Mouse (Mus musculus): ENCODE measurements at regions not wholly inside any gene's neighbourhood (a gene's known extent, or its start where the extent isn't known, plus 50 kb on each side); places are given as distances from the start of the nearest gene placed in this dataset.
A peak's percentile ranks its signal among the peaks of the same experiment; 100 is the strongest.

DNA sequence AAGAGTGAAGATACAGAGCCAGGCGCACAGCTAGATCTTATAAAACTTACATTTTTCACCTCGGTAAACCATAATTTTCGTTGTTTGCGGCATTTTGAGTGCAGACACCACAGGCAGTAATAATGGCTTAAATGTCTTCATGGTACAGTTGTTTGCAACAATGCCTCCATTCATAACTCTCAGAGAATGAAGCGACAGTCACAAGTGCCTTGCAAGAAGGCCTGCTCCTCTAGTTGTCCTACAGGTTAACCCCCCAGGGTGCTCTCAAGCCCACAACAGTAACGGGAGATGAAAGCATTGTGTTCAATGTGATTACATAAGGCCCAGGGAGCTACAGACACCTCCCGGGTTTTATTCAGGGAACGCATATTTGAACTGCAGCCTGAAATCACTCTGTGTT, 150.1 kb upstream of the Fat1 start:
- peak; percentile 11 for DNase-seq
- no peaks in the 10 kb centered on the region for H3K27me3 ChIP-seq (ENCODE audit: control insufficient read depth, insufficient read depth, low read length)
- no peak for ATAC-seq (ENCODE audit: low FRiP score, low TSS enrichment)

DNA sequence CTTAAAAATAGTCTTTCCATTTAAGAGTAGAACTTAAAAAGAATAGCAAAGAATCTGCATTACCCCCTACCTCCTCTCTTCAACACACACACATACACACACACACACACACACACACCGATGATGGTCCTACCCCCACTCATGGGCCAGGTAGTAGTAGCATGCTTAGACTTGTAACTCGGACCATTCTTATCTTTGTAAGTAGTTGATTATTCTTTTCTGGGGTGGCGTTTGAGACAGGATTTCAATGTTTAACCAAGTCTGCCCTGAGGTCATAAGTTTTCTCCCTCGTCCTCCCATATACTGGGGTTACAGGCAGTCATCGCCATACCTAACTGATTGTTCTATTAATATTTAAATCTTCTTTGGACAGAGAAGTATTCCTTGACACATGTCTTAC, 148.5 kb upstream of the Fat1 start:
- 84% methylated on average over 5 of the region's 5 CpGs for WGBS
- DNase-seq (no peak), ATAC-seq (ENCODE audit: low FRiP score, low TSS enrichment) (no peak)
- H3K36me3 ChIP-seq (ENCODE audit: control insufficient read depth, insufficient read depth, low read length), result no peaks in the 10 kb centered on the region
- H3K9me3 ChIP-seq (ENCODE audit: control insufficient read depth, low read length), result no peaks in the 10 kb centered on the region
- H3K4me1 ChIP-seq (ENCODE audit: control insufficient read depth, insufficient read depth, low read length), result no peaks in the 10 kb centered on the region
- H3K27ac ChIP-seq (replicated peaks; ENCODE audit: low read depth, low read length), result no peak overlapping the region
- H3K4me3 ChIP-seq (replicated peaks; ENCODE audit: low read depth, low read length), result no peak overlapping the region
- H3K9ac ChIP-seq (replicated peaks; ENCODE audit: low read length), result no peak overlapping the region
- no peak overlapping the region for H3K4me2 ChIP-seq (ENCODE audit: low read length)
- no peaks in the 10 kb centered on the region for H3K27me3 ChIP-seq (ENCODE audit: control insufficient read depth, insufficient read depth, low read length)

More for the DNA sequence above, 150.1 kb upstream of the Fat1 start:
- Histone ChIP-seq H3K36me3 (ENCODE audit: control insufficient read depth, insufficient read depth, low read length) (no peaks in the 10 kb centered on the region), H3K4me3 (replicated peaks; ENCODE audit: low read depth, low read length) (no peak overlapping the region), H3K9me3 (ENCODE audit: control insufficient read depth, low read length) (no peaks in the 10 kb centered on the region), H3K9ac (replicated peaks; ENCODE audit: low read length) (no peak overlapping the region), H3K4me2 (ENCODE audit: low read length) (no peak overlapping the region), H3K27ac (replicated peaks; ENCODE audit: low read depth, low read length) (no peak overlapping the region), H3K4me1 (ENCODE audit: control insufficient read depth, insufficient read depth, low read length) (no peaks in the 10 kb centered on the region)
- 42% methylated on average over 8 of the region's 8 CpGs for WGBS

DNA sequence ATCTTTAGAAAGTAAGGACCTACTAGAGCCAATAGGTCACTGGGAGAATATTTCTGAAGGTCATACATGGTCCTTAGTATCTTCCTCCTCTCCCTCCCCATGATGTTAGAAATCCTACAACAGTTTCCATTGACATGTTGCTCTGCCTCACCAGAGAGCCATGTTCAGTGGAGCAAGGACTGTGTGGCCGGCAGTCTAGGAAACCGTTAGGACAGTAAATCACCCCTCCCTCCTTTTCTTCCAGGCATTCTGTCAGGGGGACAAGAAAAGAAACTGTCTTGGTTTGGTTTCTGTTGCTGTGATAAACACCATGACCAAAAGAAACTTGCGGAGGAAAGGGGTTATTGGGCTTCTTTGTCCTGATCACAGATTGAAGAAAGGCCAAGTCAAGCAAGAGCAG, 147.0 kb upstream of the Fat1 start:
- H3K9me3 ChIP-seq (ENCODE audit: control insufficient read depth, low read length), result no peaks in the 10 kb centered on the region
- no peaks in the 10 kb centered on the region for H3K27me3 ChIP-seq (ENCODE audit: control insufficient read depth, insufficient read depth, low read length)
- no peaks in the 10 kb centered on the region for H3K36me3 ChIP-seq (ENCODE audit: control insufficient read depth, insufficient read depth, low read length)
- no peak overlapping the region for H3K4me2 ChIP-seq (ENCODE audit: low read length)
- H3K9ac ChIP-seq (replicated peaks; ENCODE audit: low read length), result no peak overlapping the region
- H3K4me1 ChIP-seq (ENCODE audit: control insufficient read depth, insufficient read depth, low read length), result no peaks in the 10 kb centered on the region
- WGBS, result 74% methylated on average over 3 of the region's 3 CpGs
- ATAC-seq (ENCODE audit: low FRiP score, low TSS enrichment) (no peak), DNase-seq (no peak)
- H3K27ac ChIP-seq (replicated peaks; ENCODE audit: low read depth, low read length), result no peak overlapping the region
- no peak overlapping the region for H3K4me3 ChIP-seq (replicated peaks; ENCODE audit: low read depth, low read length)

DNA sequence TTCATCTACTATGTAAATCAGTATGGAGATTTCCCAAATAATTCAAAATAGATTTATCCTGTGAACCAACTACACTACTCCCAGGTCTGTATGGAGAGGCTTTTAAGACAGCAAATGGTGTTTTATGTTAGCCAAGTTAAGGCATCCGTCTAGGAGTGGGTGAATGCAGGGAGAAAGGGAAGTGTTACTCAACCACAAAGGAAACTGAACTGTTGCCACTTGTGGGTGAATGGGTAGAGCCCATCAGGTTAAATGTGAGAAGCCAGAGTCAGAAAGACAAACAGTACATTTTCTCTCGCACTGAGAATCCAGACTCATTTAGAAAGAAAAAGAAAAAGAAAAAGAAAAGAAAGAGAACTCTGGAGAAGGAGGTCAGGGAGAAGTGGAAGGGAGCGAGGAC, 135.7 kb upstream of the Fat1 start:
- H3K27me3 ChIP-seq (ENCODE audit: control insufficient read depth, insufficient read depth, low read length), result no peaks in the 10 kb centered on the region
- H3K9me3 ChIP-seq (ENCODE audit: control insufficient read depth, low read length), result no peaks in the 10 kb centered on the region
- H3K36me3 ChIP-seq (ENCODE audit: control insufficient read depth, insufficient read depth, low read length), result no peaks in the 10 kb centered on the region
- WGBS, result 85% methylated on average over 3 of the region's 3 CpGs
- H3K4me2 ChIP-seq (ENCODE audit: low read length), result no peak overlapping the region
- no peaks in the 10 kb centered on the region for H3K4me1 ChIP-seq (ENCODE audit: control insufficient read depth, insufficient read depth, low read length)
- no peak for DNase-seq
- no peak for ATAC-seq (ENCODE audit: low FRiP score, low TSS enrichment)
- no peak overlapping the region for H3K27ac ChIP-seq (replicated peaks; ENCODE audit: low read depth, low read length)
- no peak overlapping the region for H3K4me3 ChIP-seq (replicated peaks; ENCODE audit: low read depth, low read length)
- no peak overlapping the region for H3K9ac ChIP-seq (replicated peaks; ENCODE audit: low read length)

DNA sequence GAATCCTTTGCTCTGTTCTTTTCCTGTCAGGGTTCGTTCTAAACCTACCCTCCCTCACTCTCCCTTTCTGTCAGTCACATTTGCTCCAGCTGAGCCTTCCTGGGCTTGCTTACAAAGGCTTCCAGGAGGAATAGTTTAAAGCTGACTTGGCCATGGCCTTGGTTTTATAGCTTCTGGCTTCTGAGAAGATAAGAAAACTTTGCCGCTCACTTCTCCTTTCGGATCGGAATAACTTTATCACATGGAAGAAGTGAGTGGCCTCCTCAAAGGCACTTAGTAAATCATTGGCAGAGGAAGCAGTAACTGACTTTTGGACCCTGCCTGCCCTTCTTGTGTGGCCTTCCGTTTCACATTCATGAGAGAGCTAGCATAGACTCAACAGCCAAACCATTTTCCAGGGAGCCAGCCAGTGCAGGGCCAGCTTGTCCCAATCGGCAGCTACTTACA, 134.4 kb upstream of the Fat1 start:
- H3K9ac ChIP-seq (replicated peaks; ENCODE audit: low read length), result no peak overlapping the region
- ATAC-seq (ENCODE audit: low FRiP score, low TSS enrichment) (no peak), DNase-seq (no peak)
- no peaks in the 10 kb centered on the region for H3K4me1 ChIP-seq (ENCODE audit: control insufficient read depth, insufficient read depth, low read length)
- no peak overlapping the region for H3K27ac ChIP-seq (replicated peaks; ENCODE audit: low read depth, low read length)
- no peaks in the 10 kb centered on the region for H3K9me3 ChIP-seq (ENCODE audit: control insufficient read depth, low read length)
- 65% methylated on average over 6 of the region's 6 CpGs for WGBS
- no peaks in the 10 kb centered on the region for H3K27me3 ChIP-seq (ENCODE audit: control insufficient read depth, insufficient read depth, low read length)
- H3K36me3 ChIP-seq (ENCODE audit: control insufficient read depth, insufficient read depth, low read length), result no peaks in the 10 kb centered on the region
- no peak overlapping the region for H3K4me3 ChIP-seq (replicated peaks; ENCODE audit: low read depth, low read length)
- H3K4me2 ChIP-seq (ENCODE audit: low read length), result no peak overlapping the region

DNA sequence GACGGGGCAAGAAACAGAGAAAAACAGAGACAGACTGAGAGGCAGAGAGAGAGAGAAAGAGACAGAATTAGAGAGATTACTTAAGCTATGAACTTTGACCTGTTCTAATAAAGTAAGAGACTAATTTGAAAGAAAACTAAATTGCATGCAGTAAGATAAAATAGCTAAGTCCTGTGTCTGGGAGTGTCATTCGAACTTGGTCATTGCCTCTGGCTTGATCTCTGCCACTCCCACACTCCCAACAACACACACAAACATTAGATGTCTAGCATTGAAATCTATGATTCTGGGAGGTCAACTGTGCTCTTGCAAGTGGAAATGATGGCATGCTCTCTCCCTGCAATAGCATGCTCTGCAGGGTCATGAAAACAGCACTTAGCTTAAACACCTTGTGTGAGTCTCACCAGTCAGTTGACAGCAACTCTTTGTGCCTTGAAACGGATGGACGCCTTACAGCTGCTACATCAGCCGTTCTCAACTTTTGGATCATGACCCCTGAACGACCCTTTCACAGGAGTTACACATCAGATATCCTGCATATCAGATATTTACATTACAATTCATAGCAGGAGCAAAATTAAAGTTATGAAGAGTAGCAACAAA, 133.5 kb upstream of the Fat1 start:
- Histone ChIP-seq H3K4me2 (ENCODE audit: low read length) (no peak overlapping the region), H3K9me3 (ENCODE audit: control insufficient read depth, low read length) (no peaks in the 10 kb centered on the region), H3K4me1 (ENCODE audit: control insufficient read depth, insufficient read depth, low read length) (no peaks in the 10 kb centered on the region), H3K4me3 (replicated peaks; ENCODE audit: low read depth, low read length) (no peak overlapping the region), H3K27ac (replicated peaks; ENCODE audit: low read depth, low read length) (no peak overlapping the region), H3K27me3 (ENCODE audit: control insufficient read depth, insufficient read depth, low read length) (no peaks in the 10 kb centered on the region), H3K36me3 (ENCODE audit: control insufficient read depth, insufficient read depth, low read length) (no peaks in the 10 kb centered on the region), H3K9ac (replicated peaks; ENCODE audit: low read length) (no peak overlapping the region)
- DNase-seq, result no peak
- WGBS, result 22% methylated on average over 6 of the region's 6 CpGs
- no peak for ATAC-seq (ENCODE audit: low FRiP score, low TSS enrichment)

DNA sequence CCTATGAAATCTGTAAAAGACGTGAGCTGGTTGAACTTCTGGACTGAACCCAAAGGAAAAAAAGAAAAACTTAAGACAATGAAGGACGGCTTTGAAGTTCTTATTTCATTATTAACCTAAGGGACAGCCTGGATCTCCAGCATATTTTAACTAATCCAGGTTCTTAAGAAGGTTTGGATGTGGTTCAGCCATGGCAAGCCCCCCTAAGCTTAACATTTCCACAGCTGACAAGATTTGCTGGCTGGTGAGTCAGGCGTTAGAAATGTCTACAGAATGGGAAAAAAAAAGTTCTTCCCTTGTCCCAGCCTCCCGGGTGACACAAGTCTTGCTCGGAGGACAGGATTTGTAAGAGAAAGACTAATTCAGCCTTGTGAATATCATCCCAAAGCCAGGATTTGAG, 132.9 kb upstream of the Fat1 start:
- WGBS, result 19% methylated on average over 5 of the region's 5 CpGs
- no peaks in the 10 kb centered on the region for H3K36me3 ChIP-seq (ENCODE audit: control insufficient read depth, insufficient read depth, low read length)
- no peak overlapping the region for H3K27ac ChIP-seq (replicated peaks; ENCODE audit: low read depth, low read length)
- no peaks in the 10 kb centered on the region for H3K9me3 ChIP-seq (ENCODE audit: control insufficient read depth, low read length)
- ATAC-seq (ENCODE audit: low FRiP score, low TSS enrichment) (no peak), DNase-seq (no peak)
- no peak overlapping the region for H3K9ac ChIP-seq (replicated peaks; ENCODE audit: low read length)
- no peaks in the 10 kb centered on the region for H3K27me3 ChIP-seq (ENCODE audit: control insufficient read depth, insufficient read depth, low read length)
- no peak overlapping the region for H3K4me2 ChIP-seq (ENCODE audit: low read length)
- H3K4me3 ChIP-seq (replicated peaks; ENCODE audit: low read depth, low read length), result no peak overlapping the region
- H3K4me1 ChIP-seq (ENCODE audit: control insufficient read depth, insufficient read depth, low read length), result no peaks in the 10 kb centered on the region

DNA sequence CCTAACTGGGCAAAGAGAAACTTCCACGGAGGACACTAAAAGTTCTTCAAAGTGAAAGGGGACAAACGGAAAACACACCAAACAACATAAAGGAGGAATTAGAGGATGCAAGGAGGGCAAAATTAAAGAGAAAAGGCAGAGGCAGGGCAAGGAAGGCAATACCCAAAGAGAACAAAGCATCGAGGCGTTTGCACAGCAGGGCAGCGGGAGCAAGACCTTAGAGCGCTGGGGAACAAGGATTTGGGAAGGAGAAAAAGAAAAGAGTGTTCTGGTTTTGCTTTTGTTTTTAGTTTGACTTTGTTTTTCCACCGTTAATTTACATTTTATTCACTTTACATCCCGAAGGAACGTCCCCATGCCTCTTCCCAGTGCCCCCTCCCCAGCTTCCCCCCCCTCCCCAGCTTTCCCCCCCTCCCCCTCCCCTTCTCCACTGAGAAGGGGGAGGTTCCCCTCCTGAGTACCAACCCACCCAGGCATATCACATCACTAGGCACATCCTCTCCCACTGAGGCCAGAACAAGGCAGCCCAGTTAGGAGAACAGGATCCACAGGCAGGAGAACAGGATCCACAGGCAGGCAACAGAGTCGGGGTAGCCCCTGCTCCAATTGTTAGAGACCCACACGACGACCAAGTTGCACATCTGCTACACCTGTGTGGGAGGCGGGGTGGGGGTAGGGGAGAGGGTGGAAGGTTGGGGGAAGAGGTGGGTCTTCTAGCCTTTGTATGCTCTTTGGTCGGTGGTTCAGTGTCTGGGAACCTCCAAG, 130.7 kb upstream of the Fat1 start:
- Histone ChIP-seq H3K36me3 (ENCODE audit: control insufficient read depth, insufficient read depth, low read length) (no peaks in the 10 kb centered on the region), H3K4me2 (ENCODE audit: low read length) (no peak overlapping the region), H3K4me3 (replicated peaks; ENCODE audit: low read depth, low read length) (no peak overlapping the region), H3K4me1 (ENCODE audit: control insufficient read depth, insufficient read depth, low read length) (no peaks in the 10 kb centered on the region), H3K27ac (replicated peaks; ENCODE audit: low read depth, low read length) (no peak overlapping the region), H3K27me3 (ENCODE audit: control insufficient read depth, insufficient read depth, low read length) (no peaks in the 10 kb centered on the region), H3K9ac (replicated peaks; ENCODE audit: low read length) (no peak overlapping the region), H3K9me3 (ENCODE audit: control insufficient read depth, low read length) (no peaks in the 10 kb centered on the region)
- ATAC-seq (ENCODE audit: low FRiP score, low TSS enrichment) (no peak), DNase-seq (no peak)
- WGBS, result 20% methylated on average over 14 of the region's 14 CpGs

DNA sequence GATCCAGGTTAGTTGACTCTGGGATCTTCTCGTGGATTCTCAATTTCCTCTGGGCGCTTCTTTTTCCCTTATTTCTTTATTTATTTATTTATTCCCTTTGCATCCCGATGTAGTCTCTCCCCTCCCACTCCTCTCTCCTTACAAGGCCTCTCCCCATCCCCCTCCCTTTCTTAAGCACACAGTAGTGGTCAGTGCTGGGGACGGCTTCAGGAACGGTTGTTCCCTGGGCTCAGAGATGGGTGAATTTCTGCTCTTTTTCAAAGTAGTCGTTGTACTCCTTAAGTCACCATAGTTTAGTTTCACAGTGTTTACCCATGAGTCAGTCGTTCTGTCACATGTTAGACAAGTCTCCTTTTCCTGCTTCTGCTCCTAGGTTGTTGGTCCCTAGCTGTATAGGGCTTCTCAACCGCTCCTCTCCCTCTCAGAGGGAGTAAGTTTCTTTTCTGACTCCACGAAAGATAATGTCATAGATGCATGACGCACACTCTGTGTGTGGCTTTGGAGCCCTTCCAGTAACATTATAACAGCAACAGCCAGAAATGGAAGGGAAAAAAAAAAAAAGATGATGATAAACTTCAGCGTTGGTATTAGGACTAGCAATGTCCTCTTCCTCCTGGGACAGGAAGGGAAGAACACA, 129.9 kb upstream of the Fat1 start:
- H3K27me3 ChIP-seq (ENCODE audit: control insufficient read depth, insufficient read depth, low read length), result no peaks in the 10 kb centered on the region
- DNase-seq (no peak), ATAC-seq (ENCODE audit: low FRiP score, low TSS enrichment) (no peak)
- 74% methylated on average over 11 of the region's 11 CpGs for WGBS
- H3K4me2 ChIP-seq (ENCODE audit: low read length), result no peak overlapping the region
- no peaks in the 10 kb centered on the region for H3K36me3 ChIP-seq (ENCODE audit: control insufficient read depth, insufficient read depth, low read length)
- H3K9ac ChIP-seq (replicated peaks; ENCODE audit: low read length), result no peak overlapping the region
- H3K9me3 ChIP-seq (ENCODE audit: control insufficient read depth, low read length), result no peaks in the 10 kb centered on the region
- no peaks in the 10 kb centered on the region for H3K4me1 ChIP-seq (ENCODE audit: control insufficient read depth, insufficient read depth, low read length)
- no peak overlapping the region for H3K27ac ChIP-seq (replicated peaks; ENCODE audit: low read depth, low read length)
- H3K4me3 ChIP-seq (replicated peaks; ENCODE audit: low read depth, low read length), result no peak overlapping the region

All from midbrain, embryonic 14.5 days (tissue).